Mouse (Mus musculus) left cerebral cortex, adult 11 months (tissue): ENCODE data around the gene Phldb2.

ENCODE experiments used
- DNase-seq: peaks from one replicate; pipeline ENCODE4 v3.0.0; 2022; ENCODE audit warnings: low spot score

Gene Phldb2

GRCm38 (mm10) chr16:45890471-45891200 lies 62.8 kb downstream of the Phldb2 start:
- DNase-seq = no peak

- no peak for DNase-seq
Observed at GRCm38 (mm10) chr16:45889636-45890035, 63.8 kb downstream of the Phldb2 start.

GRCm38 (mm10) chr16:45886599-45886998 lies 66.8 kb downstream of the Phldb2 start:
- DNase-seq = no peak

DNA sequence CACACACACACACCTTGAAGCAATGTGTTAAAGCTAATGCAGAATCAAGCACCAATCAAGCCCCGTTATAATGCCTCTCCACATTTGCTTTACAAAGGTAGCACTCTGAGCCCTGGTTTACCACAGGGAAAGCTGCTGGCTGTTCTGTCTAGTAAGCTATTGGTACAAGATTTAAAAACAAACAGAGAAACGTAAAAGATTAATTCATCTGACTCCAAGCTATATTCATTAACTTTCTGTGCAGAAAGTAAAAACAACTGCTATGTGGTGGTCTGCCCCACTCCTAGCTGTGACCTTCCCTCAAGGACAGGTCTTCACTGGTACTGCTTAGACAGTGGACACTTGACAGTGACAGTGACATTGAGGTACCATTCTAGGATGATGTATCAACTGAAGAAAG lies 69.2 kb downstream of the Phldb2 start:
- no peak for DNase-seq

- DNase-seq = no peak
Observed at GRCm38 (mm10) chr16:45881177-45881832, 72.1 kb downstream of the Phldb2 start.

DNA sequence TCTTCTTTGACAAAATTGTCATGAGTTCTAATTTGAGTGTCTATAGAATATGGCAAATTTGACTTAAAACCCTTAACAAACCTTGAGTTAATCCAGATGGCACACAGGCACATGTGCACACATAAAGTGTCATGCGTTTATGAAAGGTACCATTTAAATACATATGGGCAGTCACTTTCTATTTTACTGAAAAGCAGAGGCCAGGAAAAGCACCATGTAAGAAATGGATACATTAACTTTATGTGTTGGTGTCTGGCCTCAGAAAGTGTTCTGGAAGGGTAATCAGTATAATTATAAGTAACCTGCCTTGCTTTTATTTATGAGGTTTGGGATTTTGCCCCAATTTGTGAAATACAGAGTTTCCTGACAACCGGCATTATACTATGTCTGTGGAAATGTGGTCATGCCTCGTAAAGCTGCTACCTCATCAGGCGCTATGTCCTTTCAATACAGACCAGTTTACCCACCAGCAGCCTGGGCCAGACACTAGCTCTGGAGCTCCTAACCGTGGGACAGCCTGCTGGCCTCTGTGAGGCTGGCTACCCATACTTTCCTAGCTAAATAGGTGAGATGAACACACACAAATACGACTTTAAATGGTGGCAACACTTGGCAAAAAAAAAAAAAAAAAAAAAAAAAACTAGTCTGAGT lies 73.2 kb downstream of the Phldb2 start:
- no peak for DNase-seq

- DNase-seq = no peak
Observed at GRCm38 (mm10) chr16:45877739-45878138, 75.7 kb downstream of the Phldb2 start.

- no peak for DNase-seq
Observed at GRCm38 (mm10) chr16:45877171-45877570, 76.2 kb downstream of the Phldb2 start.

DNA sequence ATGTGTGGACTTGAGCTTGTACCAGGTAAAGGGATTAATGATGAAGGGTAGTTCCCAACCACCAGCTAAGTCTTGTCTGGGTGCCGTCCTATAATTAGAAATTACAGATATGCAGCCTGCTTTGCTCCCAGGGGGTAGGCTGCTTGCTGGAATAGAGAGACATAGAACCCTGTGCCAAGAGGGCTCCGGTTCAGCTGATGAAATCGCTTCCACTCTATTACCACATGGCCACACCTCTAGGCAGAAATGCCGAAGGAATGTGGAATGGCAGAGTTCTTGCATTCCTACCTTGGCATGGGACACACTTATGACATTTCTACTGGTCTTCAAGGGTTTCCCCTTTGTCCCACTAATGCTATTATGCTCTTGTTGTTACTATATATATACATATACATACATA lies 80.0 kb downstream of the Phldb2 start:
- no peak for DNase-seq

- DNase-seq = no peak
Observed at GRCm38 (mm10) chr16:45871286-45871976, 82.0 kb downstream of the Phldb2 start.

DNA sequence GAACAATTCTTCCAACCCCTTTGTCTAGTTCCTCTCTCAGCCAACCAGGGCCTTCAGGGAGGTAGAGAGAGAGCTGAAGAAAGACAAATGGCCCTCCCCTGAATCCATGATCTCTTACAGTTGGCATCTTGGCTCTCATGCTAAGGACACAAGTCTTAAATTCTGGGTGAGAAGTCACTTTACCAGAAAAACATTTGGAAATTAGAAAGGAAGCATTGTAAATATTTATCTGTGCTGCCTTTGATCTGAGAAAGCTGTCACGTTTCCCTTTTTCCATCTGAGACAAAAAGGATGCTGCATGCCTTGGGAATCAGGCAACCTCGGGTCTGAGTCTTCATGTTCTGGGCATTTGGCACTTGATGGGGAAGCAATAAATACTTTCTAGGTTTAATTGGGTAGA lies 82.7 kb downstream of the Phldb2 start:
- no peak for DNase-seq

DNA sequence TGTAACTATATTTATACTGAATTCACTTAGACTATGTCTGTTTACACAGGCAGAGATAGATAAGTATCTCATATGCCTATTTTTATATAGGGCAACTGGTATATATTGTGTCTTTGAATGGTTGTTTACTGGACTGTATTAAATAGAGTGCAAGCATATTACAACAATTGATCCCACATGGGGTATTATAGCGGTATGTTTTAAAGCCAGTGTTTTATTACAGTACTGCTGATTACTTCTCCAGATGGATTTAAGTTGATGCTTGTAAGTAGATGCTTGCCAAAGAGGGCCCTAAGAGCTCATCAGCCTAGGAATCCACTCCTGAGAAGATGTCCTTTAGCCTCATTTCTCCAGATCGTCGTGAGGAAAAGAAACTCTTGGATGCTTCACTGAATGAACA lies 84.4 kb downstream of the Phldb2 start:
- DNase-seq = no peak

DNA sequence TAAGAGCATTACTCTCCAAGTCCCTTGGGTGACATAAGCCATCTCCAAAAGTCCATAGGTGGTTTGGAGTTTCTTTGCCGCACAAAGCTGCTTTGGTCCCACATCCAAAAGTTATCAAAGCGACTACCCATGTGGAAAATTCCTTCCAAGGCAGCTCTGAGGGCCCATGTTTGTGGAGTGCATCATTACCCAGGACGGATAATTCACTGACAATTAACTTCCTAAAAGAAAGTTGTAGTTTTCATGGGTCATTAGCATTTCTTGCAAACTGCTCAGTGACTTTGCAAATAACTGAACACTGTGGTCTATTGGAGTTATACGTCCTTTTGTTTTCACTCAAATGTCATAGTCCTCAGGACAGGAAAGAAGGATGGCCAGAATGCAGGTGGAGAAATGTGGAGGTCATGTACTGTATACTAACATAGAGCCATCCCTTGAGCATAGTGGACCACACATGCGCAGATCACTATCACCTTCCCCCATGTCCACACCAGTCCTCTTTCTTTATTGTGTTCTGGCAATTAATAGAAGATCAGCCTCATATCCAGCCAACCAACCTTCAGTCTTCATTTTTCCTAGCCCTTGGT lies 96.0 kb downstream of the Phldb2 start:
- no peak for DNase-seq

DNA sequence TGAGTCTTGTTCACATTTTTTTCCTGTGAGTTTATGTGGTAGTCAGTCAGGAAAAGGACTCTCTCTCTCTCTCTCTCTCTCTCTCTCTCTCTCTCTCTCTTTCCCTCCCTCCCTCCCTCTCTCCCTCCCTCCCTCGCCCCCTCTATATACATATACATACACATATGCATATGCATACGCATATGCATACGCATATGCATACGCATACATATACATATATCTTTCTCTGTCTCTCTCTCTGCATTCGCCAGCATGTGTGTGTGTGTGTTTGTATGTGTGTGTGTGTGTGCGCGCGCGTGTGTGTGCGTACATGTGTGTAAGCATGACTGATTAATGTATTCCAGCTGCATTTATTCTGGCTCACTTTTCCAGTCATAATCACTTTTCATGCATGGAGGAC lies 98.9 kb downstream of the Phldb2 start:
- no peak for DNase-seq

GRCm38 (mm10) chr16:45849045-45849444 lies 104.4 kb downstream of the Phldb2 start:
- DNase-seq = no peak

DNA sequence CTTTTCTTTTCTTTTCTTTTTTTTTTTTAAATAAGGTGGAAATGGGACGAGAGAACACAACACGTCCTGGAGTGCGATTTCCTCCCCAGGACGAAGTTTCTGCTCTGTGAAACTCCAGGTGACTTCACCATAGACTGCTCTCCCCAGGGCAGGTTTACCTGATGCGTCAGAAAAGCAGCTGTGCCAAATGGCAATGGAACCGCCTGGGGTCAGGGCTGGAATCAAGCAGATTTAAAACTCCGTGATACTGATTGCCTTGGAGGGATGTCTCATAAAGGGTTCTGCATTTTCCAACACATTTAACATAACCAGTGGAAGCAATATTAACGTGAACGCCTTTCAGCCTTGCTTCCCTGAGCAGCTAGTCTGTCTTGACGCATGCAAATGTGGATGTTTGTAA lies 108.5 kb downstream of the Phldb2 start:
- DNase-seq = no peak

GRCm38 (mm10) chr16:45844049-45844780 lies 109.2 kb downstream of the Phldb2 start:
- peak; percentile 38 for DNase-seq

- no peak for DNase-seq
Observed at GRCm38 (mm10) chr16:45843351-45843891, 110.0 kb downstream of the Phldb2 start.

DNA sequence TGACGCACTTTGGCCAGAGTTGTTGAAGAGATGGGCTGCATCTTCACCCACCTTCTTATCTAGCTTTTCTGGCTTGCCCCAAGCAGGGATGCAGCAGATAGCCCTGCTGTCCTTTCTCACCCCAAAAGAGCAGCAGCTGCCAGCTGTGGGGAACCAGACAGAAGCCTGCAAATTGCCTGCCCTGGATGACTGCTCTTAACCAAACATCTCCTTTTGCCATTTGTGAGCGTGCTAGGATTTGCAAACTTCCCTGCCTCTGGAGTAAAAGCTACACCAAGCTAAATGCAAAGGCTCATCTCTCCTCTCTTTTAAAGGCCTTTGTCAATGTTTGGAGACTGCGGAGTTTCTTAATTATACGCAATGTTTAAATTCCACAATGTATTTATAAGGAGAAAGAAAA lies 111.0 kb downstream of the Phldb2 start:
- no peak for DNase-seq

- no peak for DNase-seq
Observed at GRCm38 (mm10) chr16:45841806-45842205, 111.6 kb downstream of the Phldb2 start.

GRCm38 (mm10) chr16:45841016-45841415 lies 112.4 kb downstream of the Phldb2 start:
- no peak for DNase-seq
